Mouse (Mus musculus) regulatory T cell (primary cell): ENCODE measurements around the gene Smim14.
"Not testable (repeated sequence)": the region's sequence is repeated elsewhere in the genome, so short reads cannot be mapped to it uniquely, and the experiment has no call there.

Experiments used
- in situ Hi-C: fragments of 300-600 bp; cut with MboI, MseI; formaldehyde crosslinking; loops from one replicate; pipeline ENCODE4 v1.15.1; 2025; ENCODE audit warnings: high pct_unique_total_duplicates

Gene Smim14

GRCm38 (mm10) chr5:65524831-65525230 lies 12.2 kb downstream of the Smim14 start:
- in situ Hi-C loops = no loop called here

GRCm38 (mm10) chr5:65521803-65522202 lies 15.2 kb downstream of the Smim14 start:
- in situ Hi-C loops = no loop called here

GRCm38 (mm10) chr5:65514635-65515278 lies 22.2 kb downstream of the Smim14 start:
- in situ Hi-C loops = no loop called here

GRCm38 (mm10) chr5:65513506-65513905 lies 23.5 kb downstream of the Smim14 start:
- in situ Hi-C loops = no loop called here

- in situ Hi-C loops = no loop called here
Observed at GRCm38 (mm10) chr5:65508395-65508794, 28.6 kb downstream of the Smim14 start.

GRCm38 (mm10) chr5:65505786-65506185 lies 31.2 kb downstream of the Smim14 start:
- in situ Hi-C loops = no loop called here

GRCm38 (mm10) chr5:65501407-65501806 lies 35.6 kb downstream of the Smim14 start:
- in situ Hi-C loops = no loop called here

- in situ Hi-C loops = no loop called here
Observed at GRCm38 (mm10) chr5:65500231-65500630, 36.8 kb downstream of the Smim14 start.

GRCm38 (mm10) chr5:65492716-65493531 lies 44.1 kb downstream of the Smim14 start, which contains the start of gene Gm43552:
Gm43552 (minus strand) TSS chr5:65492833.
- in situ Hi-C loops = loop anchor here (10.0 kb wide), 1 partner anchor 452 kb away; no protein-coding TSS in a partner anchor

GRCm38 (mm10) chr5:65491767-65492715 lies 44.9 kb downstream of the Smim14 start:
- in situ Hi-C loops = loop anchor here (10.0 kb wide), 1 partner anchor 453 kb away; no protein-coding TSS in a partner anchor

- in situ Hi-C loops = loop anchor here (10.0 kb wide), 1 partner anchor 455 kb away; no protein-coding TSS in a partner anchor
Observed at GRCm38 (mm10) chr5:65489830-65490229, 47.2 kb downstream of the Smim14 start.

- in situ Hi-C loops = no loop called here
Observed at GRCm38 (mm10) chr5:65488725-65489124, 48.3 kb downstream of the Smim14 start.

- in situ Hi-C loops = no loop called here
Observed at GRCm38 (mm10) chr5:65487381-65487780, 49.6 kb downstream of the Smim14 start.

GRCm38 (mm10) chr5:65486514-65486913 lies 50.5 kb downstream of the Smim14 start:
- in situ Hi-C loops = no loop called here

- in situ Hi-C loops = no loop called here
Observed at GRCm38 (mm10) chr5:65482996-65483395, 54.0 kb downstream of the Smim14 start.

- in situ Hi-C loops = no loop called here
Observed at GRCm38 (mm10) chr5:65480511-65480910, 56.5 kb downstream of the Smim14 start.

- in situ Hi-C loops = no loop called here
Observed at GRCm38 (mm10) chr5:65479681-65480445, 57.1 kb downstream of the Smim14 start.

- in situ Hi-C loops = no loop called here
Observed at GRCm38 (mm10) chr5:65478224-65478623, 58.8 kb downstream of the Smim14 start.

GRCm38 (mm10) chr5:65476739-65477138 lies 60.2 kb downstream of the Smim14 start:
- in situ Hi-C loops = not testable (repeated sequence)

GRCm38 (mm10) chr5:65475806-65476205 lies 61.2 kb downstream of the Smim14 start:
- in situ Hi-C loops = no loop called here

GRCm38 (mm10) chr5:65469766-65470165 lies 67.2 kb downstream of the Smim14 start:
- in situ Hi-C loops = no loop called here
